Mouse (Mus musculus): Measurements from ENCODE around the gene Pnkd. TPM values are rescaled to one million over a fixed set of nuclear protein-coding genes. Genes with fewer than 3 reads are reported as not detected.
A peak's percentile ranks its signal among the peaks of the same experiment; 100 is the strongest.

Pnkd gene
- polyA plus RNA-seq, 1 experiment = 68.0 TPM

GRCm38 (mm10) chr1:74397268-74397918 is 112.7 kb downstream of the Pnkd start:
- Histone ChIP-seq H3K4me3 (ENCODE audit: insufficient read depth, poor library complexity, severe bottlenecking) (peak overlapping the region; percentile 18), H3K79me3 (ENCODE audit: low read depth) (peaks cover 20% of the 10 kb centered on the region), H3K79me2 (ENCODE audit: control insufficient read depth, insufficient read depth) (peaks cover 30% of the 10 kb centered on the region), H3K36me3 (ENCODE audit: control insufficient read depth, insufficient read depth) (peaks cover 22% of the 10 kb centered on the region), H3ac (ENCODE audit: control insufficient read depth, insufficient read length, low read depth) (peak overlapping the region; percentile 69), H3K27me3 (ENCODE audit: control insufficient read depth, insufficient read depth, insufficient read length) (no peaks in the 10 kb centered on the region)
- TF ChIP-seq USF1 (IDR thresholded peaks at IDR 0.05; ENCODE audit: low read depth) = no peak
- no peak for TF ChIP-seq MYOD1 (IDR thresholded peaks at IDR 0.05; ENCODE audit: control insufficient read depth, insufficient read length, low read depth)
- peak; percentile 88 for TF ChIP-seq CTCF (IDR thresholded peaks at IDR 0.05; ENCODE audit: control insufficient read depth, insufficient read depth, insufficient read length)
- TF ChIP-seq MAX (IDR thresholded peaks at IDR 0.05) = peak; percentile 79
- TF ChIP-seq CEBPB (IDR thresholded peaks at IDR 0.05; ENCODE audit: low read depth) = no peak

GRCm38 (mm10) chr1:74397919-74398451 is 113.3 kb downstream of the Pnkd start:
- peaks cover 24% of the 10 kb centered on the region for H3K79me2 ChIP-seq (ENCODE audit: control insufficient read depth, insufficient read depth)
- H3K79me3 ChIP-seq (ENCODE audit: low read depth) = peaks cover 14% of the 10 kb centered on the region
- H3K27me3 ChIP-seq (ENCODE audit: control insufficient read depth, insufficient read depth, insufficient read length) = no peaks in the 10 kb centered on the region
- peak overlapping the region; percentile 69 for H3ac ChIP-seq (ENCODE audit: control insufficient read depth, insufficient read length, low read depth)
- no peak for TF ChIP-seq MYOG (IDR thresholded peaks at IDR 0.05; ENCODE audit: control insufficient read depth, extremely low read depth, insufficient read length)
- TF ChIP-seq USF1 (IDR thresholded peaks at IDR 0.05; ENCODE audit: low read depth) = no peak
- TF ChIP-seq CEBPB (IDR thresholded peaks at IDR 0.05; ENCODE audit: low read depth) = no peak
- no peak for TF ChIP-seq MAX (IDR thresholded peaks at IDR 0.05)
- no peak for TF ChIP-seq FOSL1 (IDR thresholded peaks at IDR 0.05; ENCODE audit: insufficient read depth, low read length, poor library complexity, severe bottlenecking)
- no peak for TF ChIP-seq CTCF (IDR thresholded peaks at IDR 0.05; ENCODE audit: control insufficient read depth, insufficient read depth, insufficient read length)
- no peak for TF ChIP-seq MYOD1 (IDR thresholded peaks at IDR 0.05; ENCODE audit: control insufficient read depth, insufficient read length, low read depth)
- H3K4me3 ChIP-seq (ENCODE audit: insufficient read depth, poor library complexity, severe bottlenecking) = peak overlapping the region; percentile 18
- H3K36me3 ChIP-seq (ENCODE audit: control insufficient read depth, insufficient read depth) = peaks cover 22% of the 10 kb centered on the region

GRCm38 (mm10) chr1:74400531-74400930 is 115.8 kb downstream of the Pnkd start:
- Histone ChIP-seq H3ac (ENCODE audit: control insufficient read depth, insufficient read length, low read depth) (no peak overlapping the region), H3K79me3 (ENCODE audit: low read depth) (no peaks in the 10 kb centered on the region), H3K79me2 (ENCODE audit: control insufficient read depth, insufficient read depth) (no peaks in the 10 kb centered on the region), H3K4me3 (ENCODE audit: insufficient read depth, poor library complexity, severe bottlenecking) (no peak overlapping the region), H3K36me3 (ENCODE audit: control insufficient read depth, insufficient read depth) (no peaks in the 10 kb centered on the region), H3K27me3 (ENCODE audit: control insufficient read depth, insufficient read depth, insufficient read length) (no peaks in the 10 kb centered on the region)
- no peak for TF ChIP-seq MYOG (IDR thresholded peaks at IDR 0.05; ENCODE audit: control insufficient read depth, extremely low read depth, insufficient read length)
- TF ChIP-seq MAX (IDR thresholded peaks at IDR 0.05) = no peak
- no peak for TF ChIP-seq USF1 (IDR thresholded peaks at IDR 0.05; ENCODE audit: low read depth)
- no peak for TF ChIP-seq FOSL1 (IDR thresholded peaks at IDR 0.05; ENCODE audit: insufficient read depth, low read length, poor library complexity, severe bottlenecking)
- TF ChIP-seq MYOD1 (IDR thresholded peaks at IDR 0.05; ENCODE audit: control insufficient read depth, insufficient read length, low read depth) = no peak
- no peak for TF ChIP-seq CTCF (IDR thresholded peaks at IDR 0.05; ENCODE audit: control insufficient read depth, insufficient read depth, insufficient read length)
- TF ChIP-seq CEBPB (IDR thresholded peaks at IDR 0.05; ENCODE audit: low read depth) = no peak

GRCm38 (mm10) chr1:74401015-74401702 is 116.4 kb downstream of the Pnkd start:
- Histone ChIP-seq H3K36me3 (ENCODE audit: control insufficient read depth, insufficient read depth) (no peaks in the 10 kb centered on the region), H3K79me2 (ENCODE audit: control insufficient read depth, insufficient read depth) (no peaks in the 10 kb centered on the region), H3K79me3 (ENCODE audit: low read depth) (no peaks in the 10 kb centered on the region), H3K4me3 (ENCODE audit: insufficient read depth, poor library complexity, severe bottlenecking) (no peak overlapping the region), H3K27me3 (ENCODE audit: control insufficient read depth, insufficient read depth, insufficient read length) (no peaks in the 10 kb centered on the region), H3ac (ENCODE audit: control insufficient read depth, insufficient read length, low read depth) (no peak overlapping the region)
- TF ChIP-seq FOSL1 (IDR thresholded peaks at IDR 0.05; ENCODE audit: insufficient read depth, low read length, poor library complexity, severe bottlenecking) (no peak), MYOD1 (IDR thresholded peaks at IDR 0.05; ENCODE audit: control insufficient read depth, insufficient read length, low read depth) (no peak), MAX (IDR thresholded peaks at IDR 0.05) (no peak), MYOG (IDR thresholded peaks at IDR 0.05; ENCODE audit: control insufficient read depth, extremely low read depth, insufficient read length) (no peak), CEBPB (IDR thresholded peaks at IDR 0.05; ENCODE audit: low read depth) (no peak), CTCF (IDR thresholded peaks at IDR 0.05; ENCODE audit: control insufficient read depth, insufficient read depth, insufficient read length) (no peak), USF1 (IDR thresholded peaks at IDR 0.05; ENCODE audit: low read depth) (no peak)

Small RNA genes lying within 50 kb of the gene (microRNA-seq; reads per million reads assigned to microRNA genes)
- gene Mir26b (ENCODE audit: borderline microRNAs expressed) = 16,415 reads per million, percentile 97 among the genes with 10 or more reads in this experiment

Other genes with a start within 250 kb of the Pnkd start
- 118 TPM for gene Tns1, start 160.5 kb upstream of the Pnkd start, polyA plus RNA-seq (2012; fragmentation: generic; extraction: Trizol)
- gene Rufy4, start 159.4 kb upstream of the Pnkd start, polyA plus RNA-seq (2012; fragmentation: generic; extraction: Trizol) = 0.05 TPM
- 0.04 TPM for gene Cxcr2, start 130.9 kb upstream of the Pnkd start, polyA plus RNA-seq (2012; fragmentation: generic; extraction: Trizol)
- not detected for gene Cxcr1, start 90.3 kb upstream of the Pnkd start, polyA plus RNA-seq (2012; fragmentation: generic; extraction: Trizol)
- gene Arpc2, start 48.8 kb upstream of the Pnkd start, polyA plus RNA-seq (2012; fragmentation: generic; extraction: Trizol) = 281 TPM
- gene Gpbar1, start 6.4 kb upstream of the Pnkd start, polyA plus RNA-seq (2012; fragmentation: generic; extraction: Trizol) = not detected
- gene Aamp, start 192 bp upstream of the Pnkd start, polyA plus RNA-seq (2012; fragmentation: generic; extraction: Trizol) = 123 TPM
- 38.1 TPM for gene Tmbim1, start 20.7 kb downstream of the Pnkd start, polyA plus RNA-seq (2012; fragmentation: generic; extraction: Trizol)
- not detected for gene Catip, start 77.2 kb downstream of the Pnkd start, polyA plus RNA-seq (2012; fragmentation: generic; extraction: Trizol)
- gene Slc11a1, start 90.3 kb downstream of the Pnkd start, polyA plus RNA-seq (2012; fragmentation: generic; extraction: Trizol) = 2.2 TPM
- gene Ctdsp1, start 106.6 kb downstream of the Pnkd start, polyA plus RNA-seq (2012; fragmentation: generic; extraction: Trizol) = 78.7 TPM
- 0.02 TPM for gene Vil1, start 124.4 kb downstream of the Pnkd start, polyA plus RNA-seq (2012; fragmentation: generic; extraction: Trizol)
- 52.4 TPM for gene Cnot9, start 221.1 kb downstream of the Pnkd start, polyA plus RNA-seq (2012; fragmentation: generic; extraction: Trizol)

All from C2C12 (cell line).